Mouse (Mus musculus) testis, adult 2 months (tissue): ENCODE data around the gene Gm17364.

Experiments used
- CTCF ChIP-seq: fragments of 200-500 bp; IDR thresholded peaks from 2 replicates; pipeline ENCODE4 v1.5.1; 2012; ENCODE audit warnings: low read depth, mild to moderate bottlenecking, inconsistent platforms, low read length, moderate library complexity; ENCODE audit not compliant: control insufficient read depth, insufficient read depth, insufficient replicate concordance
- POLR2A ChIP-seq: fragments of 200-500 bp; IDR thresholded peaks from 2 replicates; pipeline ENCODE4 v1.6.1; 2012; ENCODE audit warnings: low read depth, mild to moderate bottlenecking, inconsistent platforms, low read length, moderate library complexity; ENCODE audit not compliant: control insufficient read depth

GRCm38 (mm10) chr13:41280696-41281095, 6.9 kb upstream of the Gm17364 start:
- no peak for TF ChIP-seq CTCF
- TF ChIP-seq POLR2A: no peak
